Mouse (Mus musculus) E14TG2a.4 (cell line): ENCODE results near the gene Pip4k2a.

Experiments
- H3K27me3 ChIP-seq: 2 replicates; pipeline ENCODE4 v1.6.1; 2014; ENCODE audit warnings: low read length, control low read depth; ENCODE audit not compliant: insufficient read depth
- H3K36me3 ChIP-seq: 2 replicates; pipeline ENCODE4 v1.6.1; 2014; ENCODE audit warnings: low read length, control low read depth; ENCODE audit not compliant: insufficient read depth
- H3K4me1 ChIP-seq: replicated peaks from 2 replicates; pipeline ENCODE4 v1.6.1; 2014; ENCODE audit warnings: low read depth, low read length, control low read depth
- H3K4me3 ChIP-seq: replicated peaks from 2 replicates; pipeline ENCODE4 v1.5.1; 2014; ENCODE audit warnings: mild to moderate bottlenecking, low read length
- H3K9me3 ChIP-seq: 2 replicates; pipeline ENCODE4 v1.6.1; 2014; ENCODE audit warnings: low read length, control low read depth
- CTCF ChIP-seq: conservative IDR thresholded peaks from 2 replicates; pipeline ENCODE4 v1.5.1; 2014; ENCODE audit warnings: low read length
- NANOG ChIP-seq: IDR thresholded peaks from 2 replicates; pipeline ENCODE4 v1.6.1; 2014; ENCODE audit warnings: borderline replicate concordance, low read length, mixed read lengths
- POU5F1 ChIP-seq: IDR thresholded peaks from 2 replicates; pipeline ENCODE4 v1.6.1; 2014; ENCODE audit warnings: low read length, borderline replicate concordance

The Pip4k2a gene

GRCm38 (mm10) chr2:18874063-18874462 lies 123.9 kb downstream of the Pip4k2a start:
- Histone ChIP-seq H3K27me3 (no peaks in the 10 kb centered on the region), H3K36me3 (no peaks in the 10 kb centered on the region), H3K4me3 (no peak overlapping the region), H3K4me1 (peaks cover 2% of the 10 kb centered on the region; the same call in 1 of the 2 replicates), H3K9me3 (peaks cover 10% of the 10 kb centered on the region)
- no peak for TF ChIP-seq CTCF
- TF ChIP-seq NANOG = no peak
- no peak for TF ChIP-seq POU5F1

- Histone ChIP-seq H3K4me1 (peaks cover 4% of the 10 kb centered on the region; the same call in 1 of the 2 replicates), H3K4me3 (no peak overlapping the region), H3K9me3 (peaks cover 4% of the 10 kb centered on the region), H3K36me3 (no peaks in the 10 kb centered on the region), H3K27me3 (no peaks in the 10 kb centered on the region)
- no peak for TF ChIP-seq CTCF
- TF ChIP-seq NANOG = no peak
These were observed 124.5 kb downstream of the Pip4k2a start for GRCm38 (mm10) chr2:18873440-18873839.

- Histone ChIP-seq H3K4me1 (peaks cover 4% of the 10 kb centered on the region; the same call in 1 of the 2 replicates), H3K9me3 (no peaks in the 10 kb centered on the region), H3K27me3 (no peaks in the 10 kb centered on the region), H3K36me3 (no peaks in the 10 kb centered on the region), H3K4me3 (no peak overlapping the region)
- TF ChIP-seq NANOG (no peak), POU5F1 (no peak), CTCF (peak; percentile 70)
These were observed 125.1 kb downstream of the Pip4k2a start for GRCm38 (mm10) chr2:18872797-18873196.

- Histone ChIP-seq H3K36me3 (no peaks in the 10 kb centered on the region), H3K9me3 (no peaks in the 10 kb centered on the region), H3K27me3 (no peaks in the 10 kb centered on the region), H3K4me1 (peaks cover 4% of the 10 kb centered on the region; the same call in 1 of the 2 replicates), H3K4me3 (no peak overlapping the region)
- TF ChIP-seq POU5F1 (no peak), CTCF (no peak), NANOG (no peak)
These were observed 126.8 kb downstream of the Pip4k2a start for GRCm38 (mm10) chr2:18871087-18871486.

- no peaks in the 10 kb centered on the region for H3K36me3 ChIP-seq
- no peak for TF ChIP-seq POU5F1
- TF ChIP-seq CTCF = no peak
- no peak for TF ChIP-seq NANOG
These were observed 130.9 kb downstream of the Pip4k2a start for GRCm38 (mm10) chr2:18867069-18867468.

GRCm38 (mm10) chr2:18864719-18865118 lies 133.2 kb downstream of the Pip4k2a start:
- H3K4me3 ChIP-seq = no peak overlapping the region
- TF ChIP-seq NANOG (no peak), POU5F1 (no peak), CTCF (no peak)

More at GRCm38 (mm10) chr2:18867069-18867468, 130.9 kb downstream of the Pip4k2a start:
- Histone ChIP-seq H3K4me3 (no peak overlapping the region), H3K9me3 (no peaks in the 10 kb centered on the region), H3K4me1 (peaks cover 4% of the 10 kb centered on the region; the same call in 1 of the 2 replicates), H3K27me3 (no peaks in the 10 kb centered on the region)

GRCm38 (mm10) chr2:18861607-18862158 lies 136.2 kb downstream of the Pip4k2a start:
- Histone ChIP-seq H3K4me1 (peaks cover 22% of the 10 kb centered on the region), H3K27me3 (0 out of 2 replicates have a peak, but pooled peaks cover 4% of the 10 kb centered on the region), H3K36me3 (no peaks in the 10 kb centered on the region), H3K9me3 (no peaks in the 10 kb centered on the region), H3K4me3 (no peak overlapping the region)
- TF ChIP-seq NANOG (no peak), CTCF (no peak), POU5F1 (no peak)

More at GRCm38 (mm10) chr2:18864719-18865118, 133.2 kb downstream of the Pip4k2a start:
- H3K36me3 ChIP-seq = no peaks in the 10 kb centered on the region
- H3K27me3 ChIP-seq = 0 out of 2 replicates have a peak, but pooled peaks cover 4% of the 10 kb centered on the region
- peaks cover 21% of the 10 kb centered on the region for H3K4me1 ChIP-seq
- H3K9me3 ChIP-seq = no peaks in the 10 kb centered on the region

GRCm38 (mm10) chr2:18860686-18861085 lies 137.2 kb downstream of the Pip4k2a start:
- TF ChIP-seq POU5F1 = no peak
- TF ChIP-seq NANOG = no peak
- no peak for TF ChIP-seq CTCF
- H3K36me3 ChIP-seq = no peaks in the 10 kb centered on the region
- H3K27me3 ChIP-seq = 0 out of 2 replicates have a peak, but pooled peaks cover 4% of the 10 kb centered on the region
- H3K4me1 ChIP-seq = peaks cover 22% of the 10 kb centered on the region
- no peaks in the 10 kb centered on the region for H3K9me3 ChIP-seq
- no peak overlapping the region for H3K4me3 ChIP-seq

GRCm38 (mm10) chr2:18857952-18858351 lies 140.0 kb downstream of the Pip4k2a start:
- Histone ChIP-seq H3K36me3 (no peaks in the 10 kb centered on the region), H3K4me1 (peaks cover 22% of the 10 kb centered on the region), H3K27me3 (0 out of 2 replicates have a peak, but pooled peaks cover 10% of the 10 kb centered on the region), H3K9me3 (no peaks in the 10 kb centered on the region), H3K4me3 (no peak overlapping the region)
- TF ChIP-seq POU5F1 (no peak), NANOG (no peak), CTCF (no peak)
